Mouse (Mus musculus) midbrain, postnatal 0 days (tissue): ENCODE data around the gene Il11. TPM values are rescaled to one million over a fixed set of nuclear protein-coding genes. Genes with fewer than 3 reads are reported as not detected.
"Not testable (repeated sequence)": the region's sequence is repeated elsewhere in the genome, so short reads cannot be mapped to it uniquely, and the experiment has no call there.

Experiments
- ATAC-seq: fragments of 200-750 bp; cut with Nextera tagmentation; 2 replicates; pipeline ENCODE4 v1.8.0; 2017; ENCODE audit warnings: moderate number of reproducible peaks, mild to moderate bottlenecking, moderate TSS enrichment, moderate library complexity; ENCODE audit not compliant: low FRiP score
- DNase-seq: peaks from one replicate; pipeline ENCODE4 v3.0.0-alpha.2; 2015; ENCODE audit warnings: low spot score
- H3K27ac ChIP-seq: fragments of 300-500 bp; sonication (generic); 2 replicates; pipeline ENCODE4 v1.5.1; 2014; ENCODE audit warnings: low read depth, mild to moderate bottlenecking, low read length, mixed read lengths
- H3K27me3 ChIP-seq: fragments of 300-500 bp; sonication (generic); 2 replicates; pipeline ENCODE4 v1.6.1; 2014; ENCODE audit warnings: low read length, control low read depth, mixed read lengths; ENCODE audit not compliant: insufficient read depth
- H3K36me3 ChIP-seq: fragments of 300-500 bp; sonication (generic); 2 replicates; pipeline ENCODE4 v1.6.1; 2014; ENCODE audit warnings: low read length, control low read depth, mixed read lengths; ENCODE audit not compliant: insufficient read depth
- H3K4me1 ChIP-seq: fragments of 300-500 bp; sonication (generic); 2 replicates; pipeline ENCODE4 v1.6.1; 2014; ENCODE audit warnings: mild to moderate bottlenecking, control low read depth, antibody characterized with exemption, low read length, mixed read lengths; ENCODE audit not compliant: insufficient read depth
- H3K4me2 ChIP-seq: fragments of 300-500 bp; sonication (generic); 2 replicates; pipeline ENCODE4 v1.6.1; 2014; ENCODE audit warnings: low read depth, mild to moderate bottlenecking, low read length, mixed read lengths; ENCODE audit not compliant: poor library complexity, severe bottlenecking
- H3K4me3 ChIP-seq: fragments of 300-500 bp; sonication (generic); 2 replicates; pipeline ENCODE4 v1.5.1; 2014; ENCODE audit warnings: low read depth, mild to moderate bottlenecking, low read length, moderate library complexity
- H3K9ac ChIP-seq: fragments of 300-500 bp; sonication (generic); replicated peaks from 2 replicates; pipeline ENCODE4 v1.6.1; 2014; ENCODE audit warnings: mild to moderate bottlenecking, low read length, moderate library complexity, mixed read lengths; ENCODE audit not compliant: poor library complexity, severe bottlenecking
- H3K9me3 ChIP-seq: fragments of 300-500 bp; sonication (generic); 2 replicates; pipeline ENCODE4 v1.6.1; 2016; ENCODE audit warnings: low read length, control low read depth
- CTCF ChIP-seq: IDR thresholded peaks from 2 replicates; pipeline ENCODE4 v1.5.1; 2016; ENCODE audit warnings: antibody characterized with exemption, mild to moderate bottlenecking
- WGBS: fragments of 180-500 bp; shearing (Covaris S2); extraction: QIAGEN DNeasy Blood & Tissue Kit; methylation state at CpG from one replicate; pipeline ENCODE4 v1.1.7; 2014; 5-methylcytosine and 5-hydroxymethylcytosine counted together
- polyA plus RNA-seq: library from polyadenylated mRNA; unstranded; fragments of >200 nt; fragmentation: Nextera tagmentation; extraction: Ambion mirVana; gene quantifications from 2 replicates; pipeline ENCODE4 v1.2.1, GENCODE M21; 2015
- total RNA-seq: library from RNA; depleted of rRNA; stranded (reverse); fragments of >200 nt; gene quantifications from 2 replicates; pipeline ENCODE4 v1.2.3, GENCODE M21; 2014; rRNA removed

Il11 gene
- 1.4 and 2.0 TPM in 2 replicates for total RNA-seq
- 1.7 and 2.5 TPM in 2 replicates for polyA plus RNA-seq

- Histone ChIP-seq H3K9me3 (no peaks in the 10 kb centered on the region), H3K4me1 (no peaks in the 10 kb centered on the region), H3K36me3 (peaks cover 3% of the 10 kb centered on the region; the same call in 1 of the 2 replicates), H3K4me3 (no peak within 1 kb of the TSS), H3K27me3 (peaks cover 15% of the 10 kb centered on the region; the same call in 1 of the 2 replicates), H3K4me2 (no peak within 1 kb of the TSS), H3K27ac (no peak within 1 kb of the TSS), H3K9ac (no peak within 1 kb of the TSS)
- ATAC-seq (no peak), DNase-seq (no peak)
- TF ChIP-seq CTCF, result no peak
- 83% methylated on average over 2 of the region's 2 CpGs for WGBS
Observed at GRCm38 (mm10) chr7:4782759-4783158, at the start of gene Il11, which contains the start of gene Tmem190. Gene Il11 (minus strand): TSS chr7:4782859. Gene Tmem190 (plus strand): TSS chr7:4782937.

- Histone ChIP-seq H3K4me1 (no peaks in the 10 kb centered on the region), H3K4me2 (no peak overlapping the region), H3K36me3 (peaks cover 30% of the 10 kb centered on the region), H3K9me3 (no peaks in the 10 kb centered on the region), H3K27ac (no peak overlapping the region), H3K4me3 (no peak overlapping the region), H3K9ac (no peak overlapping the region), H3K27me3 (no peaks in the 10 kb centered on the region)
- DNase-seq, result no peak
- no peak for TF ChIP-seq CTCF
- 11% methylated on average over 12 of the region's 12 CpGs for WGBS
- no peak for ATAC-seq
Observed at GRCm38 (mm10) chr7:4830476-4830875, 47.8 kb upstream of the Il11 start.

GRCm38 (mm10) chr7:4825365-4825764, 42.7 kb upstream of the Il11 start:
- H3K9me3 ChIP-seq, result no peaks in the 10 kb centered on the region
- ATAC-seq (no peak), DNase-seq (no peak)
- TF ChIP-seq CTCF, result no peak
- no peak overlapping the region for H3K4me3 ChIP-seq
- no peaks in the 10 kb centered on the region for H3K27me3 ChIP-seq
- H3K36me3 ChIP-seq, result peaks cover 38% of the 10 kb centered on the region
- H3K27ac ChIP-seq, result no peak overlapping the region
- 55% methylated on average over 4 of the region's 4 CpGs for WGBS
- no peaks in the 10 kb centered on the region for H3K4me1 ChIP-seq
- H3K4me2 ChIP-seq, result no peak overlapping the region
- no peak overlapping the region for H3K9ac ChIP-seq

- Histone ChIP-seq H3K4me1 (no peaks in the 10 kb centered on the region), H3K4me2 (no peak overlapping the region), H3K4me3 (no peak overlapping the region), H3K27ac (no peak overlapping the region), H3K9ac (no peak overlapping the region), H3K9me3 (no peaks in the 10 kb centered on the region), H3K36me3 (peaks cover 22% of the 10 kb centered on the region), H3K27me3 (no peaks in the 10 kb centered on the region)
- TF ChIP-seq CTCF, result no peak
- WGBS, result 69% methylated on average over 6 of the region's 6 CpGs
- ATAC-seq (no peak), DNase-seq (no peak)
Observed at GRCm38 (mm10) chr7:4822162-4822907, 39.7 kb upstream of the Il11 start.

- DNase-seq (peak; percentile 46), ATAC-seq (no peak)
- peaks cover 16% of the 10 kb centered on the region for H3K36me3 ChIP-seq
- no peak for TF ChIP-seq CTCF
- H3K4me3 ChIP-seq, result no peak overlapping the region
- no peaks in the 10 kb centered on the region for H3K4me1 ChIP-seq
- H3K27ac ChIP-seq, result no peak overlapping the region
- no peak overlapping the region for H3K4me2 ChIP-seq
- no peaks in the 10 kb centered on the region for H3K9me3 ChIP-seq
- H3K27me3 ChIP-seq, result no peaks in the 10 kb centered on the region
- 77% methylated on average over 4 of the region's 4 CpGs for WGBS
- no peak overlapping the region for H3K9ac ChIP-seq
Observed at GRCm38 (mm10) chr7:4821690-4822089, 39.0 kb upstream of the Il11 start.

- H3K4me3 ChIP-seq, ATAC-seq, H3K4me2 ChIP-seq, H3K27me3 ChIP-seq, H3K9ac ChIP-seq, H3K4me1 ChIP-seq, H3K27ac ChIP-seq, H3K9me3 ChIP-seq, DNase-seq: not testable (repeated sequence)
- H3K36me3 ChIP-seq, result peaks cover 13% of the 10 kb centered on the region; the same call in 1 of the 2 replicates
- WGBS, result 89% methylated on average over 7 of the region's 7 CpGs
Observed at GRCm38 (mm10) chr7:4820925-4821324, 38.3 kb upstream of the Il11 start.
